Mouse (Mus musculus) bone marrow macrophage, adult 2 months (primary cell): ENCODE results near the gene Utp11.

Experiments
- CTCF ChIP-seq: IDR thresholded peaks from 2 replicates; pipeline ENCODE4 v1.5.1; 2012; ENCODE audit warnings: low read depth, mild to moderate bottlenecking, low read length, moderate library complexity
- POLR2A ChIP-seq: IDR thresholded peaks from 2 replicates; pipeline ENCODE4 v1.6.1; 2012; ENCODE audit warnings: mild to moderate bottlenecking, low read depth, low read length, borderline replicate concordance

DNA sequence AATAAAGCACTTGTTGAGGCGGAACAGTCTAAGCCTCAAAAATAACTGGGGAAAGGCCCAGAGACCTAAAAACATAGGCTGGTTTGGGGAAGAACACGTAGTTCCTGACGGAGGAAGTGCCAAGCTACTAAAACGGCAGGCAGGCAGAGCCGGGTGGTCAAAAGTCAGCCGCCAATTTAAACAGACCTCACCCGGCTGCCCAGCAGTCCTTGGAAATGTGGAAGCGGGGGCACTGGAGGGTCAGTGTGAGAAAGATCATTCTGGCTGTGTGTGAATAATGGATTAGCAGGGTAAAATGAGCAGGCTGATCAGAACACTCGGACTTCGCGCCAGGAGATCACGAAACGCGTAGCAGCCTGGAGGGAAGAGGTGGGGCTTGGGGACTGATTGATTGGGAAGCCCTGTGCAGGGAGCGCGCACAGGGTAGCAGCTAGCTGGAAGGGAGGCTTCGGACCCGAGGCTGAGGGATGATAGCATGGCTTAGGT lies 16.6 kb upstream of the Utp11 start:
- TF ChIP-seq CTCF, result no peak
- no peak for TF ChIP-seq POLR2A
